In the genomic region with DNA sequence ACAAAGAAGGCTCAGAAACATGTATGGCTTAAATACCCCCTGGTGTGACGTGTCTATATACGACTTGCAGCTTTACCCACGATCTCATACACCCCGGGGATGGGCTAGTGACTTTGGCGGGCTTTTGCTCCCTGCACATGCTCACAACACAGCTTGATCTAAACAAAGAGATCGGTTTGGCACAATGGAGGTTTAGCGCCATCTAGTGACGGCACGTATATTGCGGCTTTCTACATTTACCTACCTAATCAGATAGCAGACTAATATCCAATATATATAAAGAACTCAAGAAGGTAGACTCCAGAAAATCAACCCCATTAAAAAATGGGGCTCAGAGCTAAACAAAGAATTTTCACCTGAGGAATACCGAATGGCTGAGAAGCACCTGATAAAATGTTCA, we compare ENCODE assay signal across 8 mouse cellular contexts.
DNase-seq lines count a peak whose midpoint lies in the region; ATAC-seq and TF ChIP-seq lines count a peak whose summit lies in the region.
"Not testable (repeated sequence)": the region's sequence is repeated elsewhere in the genome, so short reads cannot be mapped to it uniquely, and the experiment has no call there.

No protein-coding gene starts in this region.

- not testable (repeated sequence) for H3K9me3 ChIP-seq in forebrain, postnatal 0 days (ENCODE audit: low read length); hindbrain, embryonic 11.5 days (ENCODE audit: control insufficient read depth, low read length)

- H3K79me2 ChIP-seq in liver, adult 2 months (ENCODE audit: control insufficient read depth, insufficient read depth, low read length) = not testable (repeated sequence)

- H3K4me1 ChIP-seq in forebrain, postnatal 0 days (ENCODE audit: insufficient read depth); hindbrain, embryonic 11.5 days (replicated peaks; ENCODE audit: control insufficient read depth, insufficient read depth, low read length); liver, adult 2 months (ENCODE audit: control insufficient read depth, insufficient read depth, low read length): not testable (repeated sequence)

- WGBS in forebrain, postnatal 0 days = 81% methylated on average over 11 of the region's 11 CpGs
- 88% methylated on average over 11 of the region's 11 CpGs for WGBS in hindbrain, embryonic 11.5 days
- WGBS in liver, adult 2 months = 80% methylated on average over 11 of the region's 11 CpGs

- not testable (repeated sequence) for H3K4me2 ChIP-seq in forebrain, postnatal 0 days (ENCODE audit: low read depth); hindbrain, embryonic 11.5 days (replicated peaks; ENCODE audit: low read depth, low read length)

- H3K27ac ChIP-seq in forebrain, postnatal 0 days (ENCODE audit: low read depth, low read length); hindbrain, embryonic 11.5 days (ENCODE audit: low read depth, low read length); liver, adult 2 months (replicated peaks; ENCODE audit: insufficient read depth, low read depth, low read length): not testable (repeated sequence)

- not testable (repeated sequence) for ATAC-seq in forebrain, postnatal 0 days; hindbrain, embryonic 11.5 days (ENCODE audit: low FRiP score)

- H3K36me3 ChIP-seq in forebrain, postnatal 0 days (ENCODE audit: insufficient read depth); hindbrain, embryonic 11.5 days (ENCODE audit: control insufficient read depth, insufficient read depth, low read length); liver, adult 2 months (ENCODE audit: control insufficient read depth, insufficient read depth, low read length): not testable (repeated sequence)

- H3K9ac ChIP-seq in forebrain, postnatal 0 days; hindbrain, embryonic 11.5 days (ENCODE audit: low read depth, low read length); liver, adult 2 months (ENCODE audit: low read depth, low read length): not testable (repeated sequence)

- not testable (repeated sequence) for TF ChIP-seq POLR2A in liver, adult 2 months (IDR thresholded peaks at IDR 0.05; ENCODE audit: extremely low read depth, insufficient read depth, low read length)

- not testable (repeated sequence) for H3K4me3 ChIP-seq in forebrain, postnatal 0 days (ENCODE audit: low read depth, low read length); hindbrain, embryonic 11.5 days (ENCODE audit: low read depth, low read length); liver, adult 2 months (ENCODE audit: insufficient read depth, low read depth, low read length)

- not testable (repeated sequence) for H3K27me3 ChIP-seq in forebrain, postnatal 0 days (ENCODE audit: insufficient read depth, low read length); hindbrain, embryonic 11.5 days (ENCODE audit: control insufficient read depth, insufficient read depth, low read length); liver, adult 2 months (ENCODE audit: control insufficient read depth, insufficient read depth, low read length)

- TF ChIP-seq CTCF in forebrain, postnatal 0 days (IDR thresholded peaks at IDR 0.05; ENCODE audit: low read depth) = 0 out of 2 replicates have a peak, but pooled peaks have one; percentile 14
- TF ChIP-seq CTCF in liver, adult 2 months (IDR thresholded peaks at IDR 0.05; ENCODE audit: low read depth, low read length) = peak; percentile 21; the same call in 1 of the 2 replicates

- DNase-seq in 3T3-L1 (ENCODE audit: low read depth, low spot score) (peak; percentile 67), R1 (ENCODE audit: low read depth, low spot score) (peak; percentile 76)
- DNase-seq in c-Kit-positive CD71-positive TER-119-positive erythroid progenitor cells, embryonic 14.5 days (ENCODE audit: low spot score) = peak; percentile 31
- peak; percentile 13 for DNase-seq in forebrain, postnatal 0 days
- DNase-seq in hindbrain, embryonic 11.5 days (ENCODE audit: low spot score) = peak; percentile 1
- DNase-seq in kidney, postnatal 36 days = peak; percentile 1 to 62
- not testable (repeated sequence) for DNase-seq in liver, adult 2 months (ENCODE audit: extremely low read depth, low read depth, low spot score)
- DNase-seq in retina, embryonic 14.5 days (ENCODE audit: low spot score) = peak; percentile 73
